Mouse (Mus musculus): Measurements from ENCODE around the gene L3mbtl3.

L3mbtl3 gene

GRCm38 (mm10) chr10:26333966-26334365 lies 41.8 kb downstream of the L3mbtl3 start:
- WGBS: 82% methylated on average over 5 of the region's 5 CpGs

- WGBS: 86% methylated on average over 2 of the region's 2 CpGs
These were observed 43.0 kb downstream of the L3mbtl3 start for GRCm38 (mm10) chr10:26332781-26333180.

- 88% methylated on average over 3 of the region's 3 CpGs for WGBS
These were observed 46.9 kb downstream of the L3mbtl3 start for GRCm38 (mm10) chr10:26328843-26329242.

- 35% methylated on average over 17 of the region's 17 CpGs for WGBS
These were observed 47.9 kb downstream of the L3mbtl3 start for GRCm38 (mm10) chr10:26327691-26328542.

GRCm38 (mm10) chr10:26327291-26327690 lies 48.5 kb downstream of the L3mbtl3 start:
- WGBS: 80% methylated on average over 5 of the region's 5 CpGs

GRCm38 (mm10) chr10:26325320-26325719 lies 50.5 kb downstream of the L3mbtl3 start:
- 89% methylated on average over 2 of the region's 2 CpGs for WGBS

- 80% methylated on average over 7 of the region's 7 CpGs for WGBS
These were observed 53.3 kb downstream of the L3mbtl3 start for GRCm38 (mm10) chr10:26322344-26323051.

- WGBS: 97% methylated on average over 4 of the region's 4 CpGs
These were observed 55.1 kb downstream of the L3mbtl3 start for GRCm38 (mm10) chr10:26320679-26321078.

GRCm38 (mm10) chr10:26314327-26314726 lies 61.4 kb downstream of the L3mbtl3 start:
- WGBS: 49% methylated on average over 15 of the region's 15 CpGs

- WGBS: 79% methylated on average over 6 of the region's 6 CpGs
These were observed 72.3 kb downstream of the L3mbtl3 start for GRCm38 (mm10) chr10:26303485-26303884.

GRCm38 (mm10) chr10:26302336-26302735 lies 73.4 kb downstream of the L3mbtl3 start:
- 54% methylated on average over 4 of the region's 4 CpGs for WGBS

- WGBS: 50% methylated on average over 7 of the region's 7 CpGs
These were observed 78.1 kb downstream of the L3mbtl3 start for GRCm38 (mm10) chr10:26297626-26298025.

GRCm38 (mm10) chr10:26297200-26297599 lies 78.6 kb downstream of the L3mbtl3 start:
- WGBS: 32% methylated on average over 3 of the region's 3 CpGs

GRCm38 (mm10) chr10:26287136-26287535 lies 88.6 kb downstream of the L3mbtl3 start:
- WGBS: 49% methylated on average over 7 of the region's 7 CpGs

GRCm38 (mm10) chr10:26280009-26280408 lies 95.8 kb downstream of the L3mbtl3 start:
- 71% methylated on average over 8 of the region's 8 CpGs for WGBS

- WGBS: 89% methylated on average over 6 of the region's 6 CpGs
These were observed 100.4 kb downstream of the L3mbtl3 start for GRCm38 (mm10) chr10:26275414-26275813.

GRCm38 (mm10) chr10:26263744-26264459 lies 111.9 kb downstream of the L3mbtl3 start:
- WGBS: 71% methylated on average over 3 of the region's 3 CpGs

- 68% methylated on average over 4 of the region's 4 CpGs for WGBS
These were observed 115.9 kb downstream of the L3mbtl3 start for GRCm38 (mm10) chr10:26259908-26260307.

GRCm38 (mm10) chr10:26249426-26250165 lies 126.2 kb downstream of the L3mbtl3 start:
- 55% methylated on average over 7 of the region's 7 CpGs for WGBS

GRCm38 (mm10) chr10:26244466-26244865 lies 131.3 kb downstream of the L3mbtl3 start:
- 53% methylated on average over 6 of the region's 6 CpGs for WGBS

GRCm38 (mm10) chr10:26243203-26243602 lies 132.6 kb downstream of the L3mbtl3 start:
- 40% methylated on average over 3 of the region's 3 CpGs for WGBS
